Mouse (Mus musculus) cerebellum, postnatal 14 days (tissue): ENCODE data around the gene Bcas1.

Experiments used
- DNase-seq, 2 experiments: peaks; one replicate each; pipeline ENCODE4 v3.0.0; 2021; ENCODE audit warnings: mixed read lengths in 2 of 2

Gene Bcas1

DNA sequence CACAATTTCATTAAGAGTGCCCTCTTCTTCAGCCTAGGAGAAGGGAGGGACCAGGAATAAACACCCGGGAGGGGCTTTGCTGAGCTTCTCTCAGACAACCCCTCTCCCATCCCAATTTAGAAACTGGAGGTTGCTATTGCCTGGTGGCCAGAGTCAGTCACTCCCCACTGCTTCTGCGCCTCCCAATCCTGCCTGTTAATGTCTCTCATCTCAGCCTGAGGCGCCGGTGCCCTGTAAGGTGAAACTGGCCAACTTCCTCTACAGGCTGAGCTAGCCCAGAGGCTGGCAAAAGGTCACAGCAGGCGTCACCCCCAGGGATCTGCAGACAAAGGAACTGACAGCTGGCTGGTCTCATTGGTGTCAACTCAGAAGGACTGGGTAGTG is 82.2 kb downstream of the Bcas1 start:
- DNase-seq: no peak

DNA sequence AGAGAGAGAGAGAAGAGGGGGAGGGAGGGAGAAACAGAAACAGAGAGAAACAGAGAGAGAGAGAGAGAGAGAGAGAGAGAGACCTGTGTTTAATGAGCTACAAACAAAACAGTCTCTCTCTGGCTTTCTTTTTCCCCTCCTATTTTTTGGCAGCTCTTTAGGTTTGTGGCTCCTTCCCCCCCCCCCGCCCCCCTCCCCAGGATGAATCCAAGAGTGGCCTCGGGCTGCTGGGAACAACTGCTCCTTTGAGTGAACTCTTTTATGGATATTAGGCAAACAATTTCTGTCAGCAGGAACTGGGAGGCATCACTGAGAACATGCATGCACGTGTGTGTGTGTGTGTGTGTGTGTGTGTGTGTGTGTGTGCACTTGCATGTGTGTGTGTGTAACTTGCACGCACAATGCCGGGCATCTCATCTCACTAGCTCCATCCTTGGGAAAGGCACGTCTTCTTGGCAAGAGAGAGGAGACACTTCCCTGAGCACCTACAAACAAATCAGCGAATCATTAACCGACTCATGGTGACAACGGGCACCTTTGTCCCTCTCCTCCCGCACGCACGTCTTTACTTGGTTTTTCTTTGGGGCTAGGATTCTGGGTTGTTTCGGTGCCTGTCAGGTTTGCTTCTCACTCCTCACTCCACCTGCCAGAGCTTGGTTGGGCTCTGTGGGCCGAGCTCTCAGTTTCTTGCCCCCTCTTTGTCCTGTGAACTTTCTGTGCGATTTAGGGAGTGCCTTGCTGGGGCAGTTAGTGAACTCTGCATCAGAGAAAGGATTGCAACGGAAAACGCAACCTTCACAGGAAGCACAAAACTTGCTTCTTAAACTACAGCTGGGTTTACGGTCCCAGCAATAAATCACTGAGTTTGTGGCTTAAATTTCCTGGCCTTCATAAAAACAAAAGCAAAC is 82.9 kb downstream of the Bcas1 start:
- DNase-seq: no peak

DNA sequence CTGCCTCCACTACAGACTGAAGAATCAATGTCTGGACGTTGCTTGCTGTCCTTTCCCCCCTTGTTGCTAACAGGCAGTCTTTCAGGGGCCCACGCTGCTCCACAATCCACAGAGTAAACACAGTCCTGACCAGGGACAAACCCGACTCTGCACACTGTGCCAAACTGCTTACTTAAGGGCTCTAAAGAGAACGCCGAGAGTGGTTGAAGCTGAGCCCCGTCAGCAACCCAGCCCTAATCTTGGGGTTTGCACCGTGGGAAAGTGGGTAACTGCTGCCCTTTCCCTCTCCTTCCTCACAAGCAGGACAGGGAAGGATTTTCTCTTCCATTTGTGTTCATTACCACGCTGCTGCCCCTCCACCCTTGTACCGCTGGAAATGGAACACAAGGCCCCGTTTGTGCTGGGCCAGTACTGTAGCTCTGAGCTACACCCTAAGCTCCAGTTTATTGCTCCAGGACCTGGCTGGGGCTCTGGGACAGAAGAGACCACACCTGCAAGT is 83.8 kb downstream of the Bcas1 start:
- no peak for DNase-seq

- peak; percentile 59 to 81 for DNase-seq
Measured at GRCm38 (mm10) chr2:170343133-170343818, 84.4 kb downstream of the Bcas1 start.

DNA sequence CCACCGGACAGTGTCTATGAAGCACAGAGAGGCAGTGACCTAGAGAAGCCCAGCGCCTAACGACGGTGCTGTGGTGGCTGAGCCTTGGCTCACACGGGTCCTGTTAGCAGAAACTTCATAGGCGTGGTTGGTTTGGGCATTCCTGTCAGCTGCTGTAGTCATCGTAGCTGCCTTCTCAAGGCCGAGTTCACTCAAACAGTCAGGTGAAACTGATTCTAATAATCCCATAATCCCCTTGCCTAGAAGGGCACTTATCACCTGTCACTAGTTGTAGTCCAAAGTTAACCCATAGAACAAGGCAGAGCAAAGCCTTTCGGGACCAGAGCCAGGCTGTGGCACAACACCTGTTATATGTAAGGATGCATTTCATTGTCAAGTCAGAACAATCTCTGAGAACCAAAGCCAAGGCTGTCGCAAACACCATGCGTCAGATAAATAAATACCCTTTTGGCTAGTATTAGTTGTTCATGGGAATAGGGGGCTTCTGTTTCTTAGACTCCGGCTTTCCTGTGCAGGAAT is 85.3 kb downstream of the Bcas1 start:
- DNase-seq: no peak

DNA sequence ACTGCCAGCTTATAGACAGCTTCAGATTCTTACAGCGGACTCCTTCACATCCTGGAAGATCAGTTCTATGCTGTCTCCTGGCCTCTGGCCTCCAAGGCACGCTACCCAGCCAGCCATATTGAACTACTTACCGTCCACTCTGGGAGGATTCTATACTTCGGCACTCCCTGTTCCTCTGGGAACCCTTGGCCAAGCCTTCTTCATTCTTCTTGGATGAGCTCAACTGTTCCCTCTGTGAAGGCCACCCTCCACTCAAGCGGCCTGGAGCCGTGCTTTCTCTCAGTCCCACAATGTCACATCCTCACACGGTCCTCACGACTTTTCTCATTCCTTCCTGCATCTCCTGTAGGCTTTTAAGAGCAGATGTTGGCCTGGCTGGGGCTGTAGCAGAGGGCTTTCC is 86.5 kb downstream of the Bcas1 start:
- no peak for DNase-seq

- no peak for DNase-seq
Measured at GRCm38 (mm10) chr2:170336266-170336760, 91.3 kb downstream of the Bcas1 start.

DNA sequence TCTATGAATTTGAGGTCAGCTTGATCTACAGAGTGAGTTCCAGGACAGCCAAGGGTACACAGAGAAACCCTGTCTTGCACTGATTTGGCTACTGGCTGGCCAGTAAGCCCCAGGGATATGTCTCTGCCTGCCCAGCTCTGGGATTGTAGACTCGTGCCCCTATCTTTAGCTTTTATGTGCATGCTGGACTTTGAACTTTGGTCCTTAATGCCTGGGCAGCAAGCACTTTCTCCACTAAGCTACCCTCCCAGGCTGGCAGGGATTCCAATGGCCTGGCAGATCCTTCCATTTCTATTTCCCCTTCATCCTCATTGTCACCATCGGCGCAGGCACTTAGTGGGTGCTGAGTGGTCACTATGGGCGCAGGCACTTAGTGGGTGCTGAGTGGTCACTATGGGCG is 92.5 kb downstream of the Bcas1 start:
- DNase-seq: no peak

DNA sequence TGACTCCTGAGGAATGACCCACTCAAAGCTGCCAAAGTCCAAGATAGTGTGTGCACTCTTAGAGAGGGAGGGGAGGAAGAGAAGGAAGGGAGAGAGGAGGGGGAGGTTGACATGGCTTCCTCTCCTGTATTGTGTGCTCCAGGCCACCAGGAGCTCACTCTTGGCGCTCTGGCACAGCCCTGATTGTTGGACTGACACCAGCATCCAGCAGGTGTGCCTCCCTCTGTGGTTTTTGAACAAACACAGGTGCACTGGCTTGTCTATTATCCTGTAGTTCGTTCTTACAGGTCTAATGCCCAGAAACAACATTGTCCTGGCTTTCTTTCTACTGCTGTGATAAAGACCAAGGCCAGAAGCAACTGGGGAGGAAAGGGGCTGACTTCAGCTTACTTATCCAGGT is 95.8 kb downstream of the Bcas1 start:
- no peak for DNase-seq

- DNase-seq: no peak
Measured at GRCm38 (mm10) chr2:170330466-170330865, 97.2 kb downstream of the Bcas1 start.

GRCm38 (mm10) chr2:170329921-170330320 is 97.7 kb downstream of the Bcas1 start:
- no peak for DNase-seq

GRCm38 (mm10) chr2:170323925-170324347 is 103.7 kb downstream of the Bcas1 start:
- peak; percentile 49 to 56 for DNase-seq

GRCm38 (mm10) chr2:170322013-170322414 is 105.6 kb downstream of the Bcas1 start:
- DNase-seq: no peak

DNA sequence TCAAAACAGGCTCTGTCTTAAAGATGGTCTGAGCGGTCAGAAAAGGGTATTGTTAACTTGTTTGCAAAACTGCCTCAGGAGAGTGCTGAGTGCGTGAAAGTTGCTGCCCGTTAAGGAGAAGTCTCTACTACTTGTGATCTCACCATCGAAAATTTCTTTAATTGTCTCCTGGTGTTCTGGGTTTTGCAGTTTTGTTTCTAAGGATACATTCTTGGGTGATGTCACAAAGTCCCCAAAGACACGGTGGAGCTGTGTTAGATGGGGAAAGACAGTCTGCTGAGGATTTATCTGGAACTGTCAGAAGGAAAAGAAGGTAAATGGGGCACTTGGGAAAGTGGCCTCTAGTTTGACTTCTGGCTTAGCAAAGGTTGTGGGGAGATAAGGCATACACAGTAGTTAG is 106.1 kb downstream of the Bcas1 start:
- no peak for DNase-seq

DNA sequence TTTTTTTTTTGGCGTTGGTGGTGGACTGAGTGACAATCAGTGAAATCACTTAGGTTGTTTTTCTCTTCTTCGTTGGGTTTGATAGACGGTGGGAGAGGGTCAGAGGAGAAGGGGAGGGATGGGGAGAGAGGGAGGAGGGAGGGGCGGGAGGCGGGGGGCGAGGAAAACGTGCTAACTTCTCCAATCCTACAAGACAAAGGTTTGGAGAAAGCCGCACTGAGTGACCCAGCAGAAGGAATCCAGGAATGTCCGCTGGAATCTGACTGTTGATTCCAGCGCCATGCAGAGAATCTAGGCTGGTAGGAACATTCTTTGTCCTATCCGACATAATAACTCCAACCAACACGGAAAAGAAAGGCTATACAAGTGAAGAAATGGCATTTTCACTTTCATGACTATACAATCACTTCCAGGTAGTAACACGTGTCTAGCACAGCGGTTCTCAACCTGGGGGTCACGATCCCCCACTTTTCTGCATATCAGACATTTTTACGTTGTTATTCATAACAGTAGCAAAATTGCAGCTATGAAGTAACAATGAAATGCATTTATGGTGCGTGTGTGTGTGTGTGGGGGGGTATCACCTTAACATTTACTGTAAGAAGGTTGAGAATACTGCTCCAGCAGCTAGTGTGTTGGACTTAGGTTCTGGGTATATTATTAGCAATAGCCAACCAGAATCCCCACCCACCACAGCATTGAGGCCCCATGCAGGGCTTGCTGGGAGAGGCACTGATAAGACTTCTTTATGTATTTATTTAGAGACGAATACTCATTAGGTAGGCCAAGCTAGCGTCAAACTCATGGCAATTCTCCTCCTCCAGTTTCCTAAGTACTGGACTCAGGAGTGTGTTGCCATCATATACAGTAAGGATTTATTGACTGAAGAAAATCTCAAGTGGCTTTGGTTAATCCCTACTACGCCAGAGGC is 107.8 kb downstream of the Bcas1 start:
- DNase-seq: no peak

GRCm38 (mm10) chr2:170318713-170319532 is 108.7 kb downstream of the Bcas1 start:
- peak; percentile 82 for DNase-seq

- no peak for DNase-seq
Measured at GRCm38 (mm10) chr2:170316774-170317173, 110.9 kb downstream of the Bcas1 start.

GRCm38 (mm10) chr2:170316344-170316743 is 111.3 kb downstream of the Bcas1 start:
- no peak for DNase-seq

GRCm38 (mm10) chr2:170310988-170311359 is 116.7 kb downstream of the Bcas1 start:
- DNase-seq: no peak

DNA sequence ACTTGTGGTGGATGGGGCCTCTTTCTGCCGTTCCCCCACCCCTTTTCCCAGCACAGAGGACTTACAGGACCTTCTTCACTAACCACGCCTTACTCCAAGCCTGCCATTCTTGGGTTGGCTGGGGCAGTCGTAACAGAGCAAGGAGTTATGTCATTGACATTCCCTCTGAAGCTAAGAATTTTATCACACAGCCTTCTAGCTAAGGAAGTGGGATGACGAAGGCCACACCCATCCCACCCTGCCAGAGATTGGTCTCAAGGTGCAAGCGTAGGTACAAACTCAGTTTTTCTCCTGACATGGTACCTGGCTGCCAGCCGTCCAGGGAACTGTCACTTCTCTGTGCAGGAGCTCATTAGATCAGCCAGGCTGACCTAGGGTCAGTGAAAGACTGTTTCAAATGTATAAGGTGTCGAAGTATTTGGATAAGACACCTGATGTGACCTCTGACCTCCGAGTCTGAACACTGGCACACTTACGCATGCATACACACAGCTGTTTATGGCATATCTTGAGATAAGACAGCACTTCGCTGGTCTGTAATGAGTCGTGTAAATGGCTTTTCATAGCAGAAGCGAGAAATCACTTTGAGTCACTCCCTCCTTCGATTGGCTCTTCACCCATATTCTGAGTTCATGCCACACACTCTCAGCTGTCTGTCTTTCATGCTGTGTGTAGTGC is 117.2 kb downstream of the Bcas1 start:
- DNase-seq: no peak

DNA sequence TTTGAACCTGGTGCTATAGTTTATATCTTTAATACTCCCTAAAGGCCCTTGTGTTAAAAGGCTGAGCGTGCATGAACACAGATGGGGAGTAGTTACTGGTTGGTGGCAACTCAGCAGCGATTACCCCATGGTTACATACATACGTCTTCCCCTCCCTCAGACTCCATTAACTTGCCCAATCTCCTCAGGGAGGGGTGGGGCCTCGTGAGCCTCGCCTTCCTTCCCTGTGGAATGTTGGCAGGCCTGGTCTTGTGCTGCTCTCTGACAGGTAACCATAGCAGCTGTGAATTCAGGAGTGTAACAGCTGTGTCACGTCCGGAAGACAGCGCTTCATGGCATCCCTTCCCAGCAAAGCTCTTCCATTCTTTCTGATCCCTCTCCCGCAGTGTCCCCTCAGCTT is 118.7 kb downstream of the Bcas1 start:
- DNase-seq: no peak
